Mouse (Mus musculus) spleen, adult 18-20 months (tissue): Measurements from ENCODE around the gene 4932438A13Rik.

Experiments used
- DNase-seq, 2 experiments: peaks; one replicate each; pipeline ENCODE4 v3.0.0; 2022; ENCODE audit warnings: mixed read lengths in 2 of 2

Gene 4932438A13Rik

DNA sequence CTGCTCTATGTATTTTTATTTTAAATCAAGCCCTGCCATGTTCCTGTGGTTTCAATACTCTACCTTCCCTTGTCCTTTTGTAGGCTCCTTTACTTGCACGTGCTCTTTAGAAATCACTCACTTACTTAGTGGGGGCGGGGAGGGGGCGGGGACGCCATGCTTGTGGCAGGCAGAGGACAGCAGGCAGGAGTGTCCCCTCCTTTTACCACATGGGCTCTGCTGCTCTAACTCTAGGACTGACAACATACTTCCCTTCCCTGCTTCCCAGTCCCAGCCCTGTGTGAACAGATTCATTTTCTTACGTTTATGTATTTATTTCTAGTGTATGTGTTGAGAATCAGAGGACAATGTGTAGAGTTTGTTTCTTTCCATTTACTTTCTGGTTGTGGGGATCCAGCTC lies 78.7 kb downstream of the 4932438A13Rik start:
- DNase-seq, result no peak

DNA sequence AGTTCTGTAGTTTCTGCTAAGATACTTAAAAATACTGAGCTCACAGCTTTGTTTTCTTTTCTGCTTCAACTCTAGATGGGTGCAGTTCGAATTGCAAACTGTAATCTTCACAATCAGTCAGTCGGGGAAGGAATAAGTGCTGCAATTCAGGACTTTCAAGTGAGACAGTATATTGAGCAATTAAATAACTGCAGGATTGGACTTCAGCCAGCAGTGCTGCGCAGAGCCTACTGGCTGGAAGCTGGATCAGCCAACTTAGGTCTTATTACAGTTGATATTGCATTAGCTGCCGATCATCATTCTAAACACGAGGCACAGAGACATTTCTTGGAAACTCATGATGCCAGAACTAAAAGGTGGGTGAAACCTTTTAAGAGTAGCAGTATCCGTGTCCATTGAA lies 79.2 kb downstream of the 4932438A13Rik start:
- DNase-seq, result no peak

DNA sequence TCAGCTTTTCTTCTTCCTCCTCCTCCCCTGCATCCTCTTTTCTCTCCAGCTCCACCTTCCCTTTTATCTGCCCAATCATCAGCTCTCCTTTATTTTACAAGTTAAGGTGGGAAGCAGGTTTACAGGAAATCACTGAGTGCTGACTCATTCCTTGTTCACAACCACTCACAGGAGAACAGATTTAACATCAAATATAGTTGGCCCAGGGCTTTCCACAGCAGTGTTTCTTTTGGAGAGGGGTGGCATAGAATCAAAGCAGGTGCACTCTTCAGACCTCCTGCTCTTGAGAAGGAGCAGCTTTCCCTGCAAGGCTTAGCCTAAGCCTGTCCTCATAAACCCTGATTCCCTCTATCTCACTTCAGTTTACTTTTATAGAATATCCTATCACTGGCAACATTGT lies 80.8 kb downstream of the 4932438A13Rik start:
- no peak for DNase-seq

GRCm38 (mm10) chr3:37037979-37038378 lies 175.1 kb downstream of the 4932438A13Rik start:
- DNase-seq, result no peak

- no peak for DNase-seq
These were observed 176.9 kb downstream of the 4932438A13Rik start for GRCm38 (mm10) chr3:37039811-37040210.

- no peak for DNase-seq
These were observed 188.6 kb downstream of the 4932438A13Rik start for GRCm38 (mm10) chr3:37051491-37051890.

GRCm38 (mm10) chr3:37063406-37063805 lies 200.5 kb downstream of the 4932438A13Rik start, which contains the start of gene Adad1:
TSS of gene Adad1 (plus strand) at chr3:37063527.
- DNase-seq, result no peak

GRCm38 (mm10) chr3:37073211-37073610 lies 210.3 kb downstream of the 4932438A13Rik start:
- peak in 1 of 2 experiments; percentile 3 for DNase-seq

DNA sequence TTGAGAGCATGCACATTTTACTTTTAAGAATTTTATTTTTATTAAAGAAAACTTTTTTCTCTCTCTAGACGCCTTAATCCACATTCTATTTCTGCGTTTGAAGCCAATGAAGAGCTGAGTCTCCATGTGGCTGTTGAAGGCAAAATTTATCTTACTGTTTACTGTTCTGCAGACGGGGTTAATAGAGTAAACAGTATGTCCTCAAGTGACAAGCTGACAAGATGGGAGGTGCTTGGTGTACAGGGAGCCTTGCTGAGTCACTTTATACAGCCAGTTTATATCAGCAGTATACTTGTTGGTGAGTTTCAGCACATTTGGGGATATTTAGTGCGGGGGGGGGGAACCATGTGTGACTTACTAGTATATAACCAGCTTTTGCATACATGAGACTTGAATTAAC lies 222.0 kb downstream of the 4932438A13Rik start:
- no peak for DNase-seq

DNA sequence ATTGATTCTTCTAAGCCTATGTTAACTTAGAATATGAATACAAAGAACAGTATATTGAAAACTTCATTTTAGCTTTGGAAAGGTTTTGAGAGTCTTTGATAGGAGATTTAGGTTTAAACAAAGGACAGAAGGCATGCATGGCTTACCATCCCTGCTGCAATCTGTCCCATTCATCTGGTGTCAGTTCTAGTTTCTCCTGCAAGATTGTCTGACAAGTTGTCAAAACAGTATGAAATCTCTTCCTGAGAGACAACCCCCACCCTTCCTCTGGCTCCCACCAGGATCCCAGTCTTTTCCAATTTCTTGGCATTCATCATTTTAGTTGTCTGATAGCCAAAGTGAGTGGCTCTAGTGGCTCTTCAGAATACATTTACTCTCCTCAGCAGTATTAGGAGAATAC lies 227.8 kb downstream of the 4932438A13Rik start:
- DNase-seq, result no peak
